Mouse (Mus musculus): ENCODE measurements around the gene Olfr1120. TPM values are rescaled to one million over a fixed set of nuclear protein-coding genes. Genes with fewer than 3 reads are reported as not detected.
"Not testable (repeated sequence)": the region's sequence is repeated elsewhere in the genome, so short reads cannot be mapped to it uniquely, and the experiment has no call there.

The Olfr1120 gene
- polyA plus RNA-seq (2015; fragmentation: Nextera tagmentation; extraction: Ambion mirVana): not detected in 2 replicates

DNA sequence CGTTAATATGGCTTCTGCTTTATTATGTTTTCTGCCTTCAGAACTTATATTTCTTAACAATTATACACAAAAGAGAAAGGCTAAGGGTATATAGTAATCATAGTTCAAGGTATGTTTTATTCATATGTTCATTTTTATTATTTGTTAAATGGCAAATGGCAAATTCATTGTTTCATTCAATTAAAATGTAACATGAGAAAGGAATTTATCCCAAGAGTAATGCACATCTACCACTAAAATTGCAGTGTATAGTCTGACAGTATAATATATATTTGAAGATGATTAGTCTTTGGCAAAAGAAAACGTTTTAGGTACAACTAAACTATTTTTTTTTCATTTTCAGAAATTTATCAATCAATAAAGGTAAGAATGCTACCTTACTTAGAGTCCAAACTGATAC is at the start of gene Olfr1120:
TSS of gene Olfr1120 (plus strand) at position 301 of the 400 bp plus-strand sequence.
- no peaks in the 10 kb centered on the region for H3K9me3 ChIP-seq
- H3K27ac ChIP-seq: no peak within 1 kb of the TSS
- H3K9ac ChIP-seq: no peak within 1 kb of the TSS
- no peak within 1 kb of the TSS for H3K4me3 ChIP-seq
- H3K36me3 ChIP-seq: no peaks in the 10 kb centered on the region
- ATAC-seq (ENCODE audit: low FRiP score, low read depth): no peak
- no peaks in the 10 kb centered on the region for H3K27me3 ChIP-seq
- H3K4me2 ChIP-seq (replicated peaks): no peak within 1 kb of the TSS
- 60% methylated on average over 2 of the region's 2 CpGs for WGBS
- no peaks in the 10 kb centered on the region for H3K4me1 ChIP-seq

- Histone ChIP-seq H3K27ac (no peak within 1 kb of the TSS), H3K4me2 (replicated peaks) (no peak within 1 kb of the TSS), H3K4me3 (no peak within 1 kb of the TSS), H3K9me3 (no peaks in the 10 kb centered on the region), H3K9ac (no peak within 1 kb of the TSS), H3K27me3 (no peaks in the 10 kb centered on the region), H3K4me1 (no peaks in the 10 kb centered on the region), H3K36me3 (no peaks in the 10 kb centered on the region)
- 70% methylated on average over 1 of the region's 1 CpGs for WGBS
- no peak for ATAC-seq (ENCODE audit: low FRiP score, low read depth)
These were observed 47.3 kb upstream of the Olfr1120 start, which contains the start of gene Olfr1118 for GRCm38 (mm10) chr2:87307281-87307680. Gene Olfr1118 (plus strand): TSS chr2:87307581.

- not testable (repeated sequence) for H3K4me1 ChIP-seq; H3K9ac ChIP-seq; ATAC-seq (ENCODE audit: low FRiP score, low read depth)
These were observed 5.5 kb downstream of the Olfr1120 start for GRCm38 (mm10) chr2:87360121-87360520.

DNA sequence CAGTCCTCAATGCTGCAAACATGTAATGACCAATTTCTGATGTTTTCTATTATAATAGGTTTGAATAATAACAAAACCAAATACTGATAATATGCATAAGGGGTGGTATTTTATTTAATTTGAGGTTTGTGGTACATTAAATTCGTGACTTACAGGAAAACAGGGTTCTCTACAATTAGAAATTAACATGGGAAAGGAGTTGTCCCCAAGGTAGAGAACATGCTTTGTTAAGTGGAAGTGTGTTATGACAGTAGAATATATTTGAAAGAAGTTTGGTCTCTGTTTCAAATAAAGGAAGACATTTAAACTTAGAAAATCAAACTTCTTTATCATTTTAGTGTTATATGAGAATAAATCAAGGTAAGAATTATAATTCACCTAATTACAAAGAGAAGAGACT is 15.0 kb downstream of the Olfr1120 start, which contains the start of gene Olfr1121:
TSS of gene Olfr1121 (plus strand) at position 301 of the 400 bp plus-strand sequence.
- ATAC-seq (ENCODE audit: low FRiP score, low read depth): no peak
- 38% methylated on average over 1 of the region's 1 CpGs for WGBS
- Histone ChIP-seq H3K4me1 (no peaks in the 10 kb centered on the region), H3K36me3 (no peaks in the 10 kb centered on the region), H3K4me3 (no peak within 1 kb of the TSS), H3K27me3 (no peaks in the 10 kb centered on the region), H3K4me2 (replicated peaks) (no peak within 1 kb of the TSS), H3K27ac (no peak within 1 kb of the TSS), H3K9ac (no peak within 1 kb of the TSS), H3K9me3 (no peaks in the 10 kb centered on the region)

More at GRCm38 (mm10) chr2:87360121-87360520, 5.5 kb downstream of the Olfr1120 start:
- not testable (repeated sequence) for H3K9me3 ChIP-seq; H3K27me3 ChIP-seq; H3K4me3 ChIP-seq; H3K27ac ChIP-seq; H3K36me3 ChIP-seq; H3K4me2 ChIP-seq (replicated peaks)
- 94% methylated on average over 2 of the region's 2 CpGs for WGBS

GRCm38 (mm10) chr2:87371726-87372125 is 17.1 kb downstream of the Olfr1120 start:
- ATAC-seq (ENCODE audit: low FRiP score, low read depth): no peak
- Histone ChIP-seq H3K27me3 (no peaks in the 10 kb centered on the region), H3K27ac (no peak overlapping the region), H3K4me3 (no peak overlapping the region), H3K4me2 (replicated peaks) (no peak overlapping the region), H3K9ac (no peak overlapping the region), H3K4me1 (no peaks in the 10 kb centered on the region), H3K9me3 (no peaks in the 10 kb centered on the region), H3K36me3 (no peaks in the 10 kb centered on the region)
- 88% methylated on average over 4 of the region's 4 CpGs for WGBS

DNA sequence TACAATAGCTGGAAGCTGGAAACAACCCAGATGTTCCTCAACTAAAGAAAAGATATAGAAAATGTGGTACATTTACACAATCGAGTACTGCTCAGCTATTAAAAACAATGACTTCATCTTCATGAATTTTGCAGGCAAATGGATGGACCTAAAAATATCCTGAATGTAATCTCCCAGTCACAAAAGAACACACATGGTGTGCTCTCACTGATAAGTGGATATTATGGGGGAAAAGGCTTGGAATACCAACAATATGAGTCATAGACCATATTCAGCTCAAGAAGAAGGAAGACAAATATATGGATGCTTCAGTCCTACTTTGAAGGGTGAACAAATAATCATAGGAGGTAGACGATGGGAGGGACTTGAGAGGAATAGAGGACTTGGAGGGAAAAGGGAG is 29.3 kb downstream of the Olfr1120 start:
- WGBS: 87% methylated on average over 2 of the region's 2 CpGs
- H3K4me2 ChIP-seq (replicated peaks): no peak overlapping the region
- H3K4me1 ChIP-seq: no peaks in the 10 kb centered on the region

DNA sequence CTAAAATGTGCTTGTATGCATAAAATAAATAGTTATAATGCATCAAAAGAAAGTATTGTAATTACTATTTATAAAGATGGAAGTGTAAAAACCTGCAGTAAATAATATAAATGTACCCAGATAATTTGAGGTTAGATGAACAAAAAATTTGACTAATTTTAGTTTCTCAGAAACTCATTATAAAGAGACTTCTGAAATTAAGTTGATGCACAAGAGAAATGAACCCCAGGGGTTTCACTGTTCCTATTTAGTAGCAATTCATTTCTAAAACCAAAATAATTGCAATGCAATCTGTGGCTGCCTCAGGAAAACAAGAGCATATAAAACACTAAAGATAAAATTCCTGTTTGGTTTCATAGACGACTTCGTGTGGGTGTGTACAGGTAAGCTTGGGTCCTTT is 30.9 kb downstream of the Olfr1120 start, which contains the start of gene Olfr1122:
TSS of gene Olfr1122 (plus strand) at position 301 of the 400 bp plus-strand sequence.
- Histone ChIP-seq H3K9me3 (no peaks in the 10 kb centered on the region), H3K4me1 (no peaks in the 10 kb centered on the region), H3K36me3 (no peaks in the 10 kb centered on the region), H3K27me3 (no peaks in the 10 kb centered on the region), H3K9ac (no peak within 1 kb of the TSS), H3K4me2 (replicated peaks) (no peak within 1 kb of the TSS), H3K4me3 (no peak within 1 kb of the TSS), H3K27ac (no peak within 1 kb of the TSS)
- 78% methylated on average over 2 of the region's 2 CpGs for WGBS
- ATAC-seq (ENCODE audit: low FRiP score, low read depth): no peak

More for the DNA sequence above, 29.3 kb downstream of the Olfr1120 start:
- no peaks in the 10 kb centered on the region for H3K36me3 ChIP-seq
- ATAC-seq (ENCODE audit: low FRiP score, low read depth): no peak
- H3K9me3 ChIP-seq: no peaks in the 10 kb centered on the region
- H3K9ac ChIP-seq: no peak overlapping the region
- no peak overlapping the region for H3K4me3 ChIP-seq
- H3K27me3 ChIP-seq: no peaks in the 10 kb centered on the region
- no peak overlapping the region for H3K27ac ChIP-seq

GRCm38 (mm10) chr2:87393605-87394004 is 39.0 kb downstream of the Olfr1120 start:
- not testable (repeated sequence) for H3K4me1 ChIP-seq; H3K9ac ChIP-seq; H3K36me3 ChIP-seq; H3K9me3 ChIP-seq; H3K4me3 ChIP-seq; H3K27me3 ChIP-seq; H3K27ac ChIP-seq; H3K4me2 ChIP-seq (replicated peaks)
- 89% methylated on average over 5 of the region's 5 CpGs for WGBS
- ATAC-seq (ENCODE audit: low FRiP score, low read depth): peak; percentile 28; the same call in 1 of the 2 replicates

GRCm38 (mm10) chr2:87394686-87395085 is 40.1 kb downstream of the Olfr1120 start:
- not testable (repeated sequence) for H3K4me3 ChIP-seq; ATAC-seq (ENCODE audit: low FRiP score, low read depth); H3K4me1 ChIP-seq; H3K9me3 ChIP-seq; H3K36me3 ChIP-seq; H3K4me2 ChIP-seq (replicated peaks); H3K9ac ChIP-seq; H3K27ac ChIP-seq; H3K27me3 ChIP-seq
- WGBS: 81% methylated on average over 7 of the region's 7 CpGs

Other genes with a start within 250 kb of the Olfr1120 start
- gene Olfr259, start 240.2 kb upstream of the Olfr1120 start, polyA plus RNA-seq (2015; fragmentation: Nextera tagmentation; extraction: Ambion mirVana): not detected in 2 replicates
- gene Olfr1110, start 214.5 kb upstream of the Olfr1120 start, polyA plus RNA-seq (2015; fragmentation: Nextera tagmentation; extraction: Ambion mirVana): not detected in 2 replicates
- gene Olfr1111, start 202.2 kb upstream of the Olfr1120 start, polyA plus RNA-seq (2015; fragmentation: Nextera tagmentation; extraction: Ambion mirVana): not detected in 2 replicates
- not detected in 2 replicates for gene Olfr1112, start 167.0 kb upstream of the Olfr1120 start, polyA plus RNA-seq (2015; fragmentation: Nextera tagmentation; extraction: Ambion mirVana)
- not detected in 2 replicates for gene Olfr1113, start 145.8 kb upstream of the Olfr1120 start, polyA plus RNA-seq (2015; fragmentation: Nextera tagmentation; extraction: Ambion mirVana)
- not detected in 2 replicates for gene Olfr1115, start 106.8 kb upstream of the Olfr1120 start, polyA plus RNA-seq (2015; fragmentation: Nextera tagmentation; extraction: Ambion mirVana)
- not detected in 2 replicates for gene Olfr1116, start 87.3 kb upstream of the Olfr1120 start, polyA plus RNA-seq (2015; fragmentation: Nextera tagmentation; extraction: Ambion mirVana)
- gene Olfr1118, start 47.2 kb upstream of the Olfr1120 start, polyA plus RNA-seq (2015; fragmentation: Nextera tagmentation; extraction: Ambion mirVana): not detected in 2 replicates
- gene Olfr1121, start 15.1 kb downstream of the Olfr1120 start, polyA plus RNA-seq (2015; fragmentation: Nextera tagmentation; extraction: Ambion mirVana): not detected in 2 replicates
- not detected in 2 replicates for gene Olfr1122, start 31.0 kb downstream of the Olfr1120 start, polyA plus RNA-seq (2015; fragmentation: Nextera tagmentation; extraction: Ambion mirVana)
- not detected in 2 replicates for gene Olfr1123, start 61.8 kb downstream of the Olfr1120 start, polyA plus RNA-seq (2015; fragmentation: Nextera tagmentation; extraction: Ambion mirVana)
- 0.05 and 0.13 TPM in 2 replicates for gene Olfr1124, start 75.5 kb downstream of the Olfr1120 start, polyA plus RNA-seq (2015; fragmentation: Nextera tagmentation; extraction: Ambion mirVana)
- not detected in 2 replicates for gene Olfr1126, start 99.1 kb downstream of the Olfr1120 start, polyA plus RNA-seq (2015; fragmentation: Nextera tagmentation; extraction: Ambion mirVana)
- gene Pramel7, start 142.3 kb downstream of the Olfr1120 start, polyA plus RNA-seq (2015; fragmentation: Nextera tagmentation; extraction: Ambion mirVana): not detected in 2 replicates
- gene Pramel6, start 151.8 kb downstream of the Olfr1120 start, polyA plus RNA-seq (2015; fragmentation: Nextera tagmentation; extraction: Ambion mirVana): not detected in 2 replicates
- not detected in 2 replicates for gene Olfr153, start 177.0 kb downstream of the Olfr1120 start, polyA plus RNA-seq (2015; fragmentation: Nextera tagmentation; extraction: Ambion mirVana)
- gene Olfr1128, start 190.7 kb downstream of the Olfr1120 start, polyA plus RNA-seq (2015; fragmentation: Nextera tagmentation; extraction: Ambion mirVana): not detected in 2 replicates
- not detected in 2 replicates for gene Olfr1129, start 219.1 kb downstream of the Olfr1120 start, polyA plus RNA-seq (2015; fragmentation: Nextera tagmentation; extraction: Ambion mirVana)

All from limb, embryonic 13.5 days (tissue).